Mouse (Mus musculus) adrenal gland, postnatal 4 days (tissue): ENCODE results near the gene Lrrc4b. TPM values are rescaled to one million over a fixed set of nuclear protein-coding genes. Genes with fewer than 3 reads are reported as not detected.

Source experiments
- DNase-seq, 2 experiments: peaks; one replicate each; pipeline ENCODE4 v3.0.0; 2021 to 2022; ENCODE audit warnings: low spot score in 2 of 2, mixed read lengths in 2 of 2
- total RNA-seq, 2 experiments: library from RNA; stranded (reverse); gene quantifications; 2 replicates each; pipeline ENCODE4 v1.2.3; 2021

The Lrrc4b gene
- total RNA-seq, 2 experiments from 2014 or later = 18.7 to 18.8 TPM

- DNase-seq = peak in 1 of 2 experiments; percentile 1
These were observed 34.2 kb downstream of the Lrrc4b start for GRCm38 (mm10) chr7:44463056-44463425.

GRCm38 (mm10) chr7:44463556-44464225 lies 34.9 kb downstream of the Lrrc4b start:
- DNase-seq = peak in 1 of 2 experiments; percentile 1

- DNase-seq = peak in 1 of 2 experiments; percentile 3
These were observed 35.7 kb downstream of the Lrrc4b start for GRCm38 (mm10) chr7:44464511-44464910.

- DNase-seq = peak in 1 of 2 experiments; percentile 2
These were observed 36.3 kb downstream of the Lrrc4b start, which contains the start of gene Aspdh for GRCm38 (mm10) chr7:44465111-44465510. Gene Aspdh (plus strand): TSS chr7:44465391.

GRCm38 (mm10) chr7:44466006-44466887 lies 37.4 kb downstream of the Lrrc4b start:
- no peak for DNase-seq

- no peak for DNase-seq
These were observed 38.1 kb downstream of the Lrrc4b start for GRCm38 (mm10) chr7:44466888-44467311.

- peak; percentile 69 to 87 for DNase-seq
These were observed 39.1 kb downstream of the Lrrc4b start, which contains the start of gene Josd2 for GRCm38 (mm10) chr7:44467811-44468411. Gene Josd2 (plus strand): TSS chr7:44467980.

- DNase-seq = peak in 1 of 2 experiments; percentile 1
These were observed 39.9 kb downstream of the Lrrc4b start for GRCm38 (mm10) chr7:44468644-44469285.

- peak in 1 of 2 experiments; percentile 2 for DNase-seq
These were observed 41.2 kb downstream of the Lrrc4b start for GRCm38 (mm10) chr7:44469677-44470675.

GRCm38 (mm10) chr7:44470696-44471612 lies 42.1 kb downstream of the Lrrc4b start:
- DNase-seq = no peak

GRCm38 (mm10) chr7:44471880-44472557 lies 43.2 kb downstream of the Lrrc4b start:
- no peak for DNase-seq

GRCm38 (mm10) chr7:44472558-44472885 lies 43.7 kb downstream of the Lrrc4b start:
- no peak for DNase-seq

- no peak for DNase-seq
These were observed 44.3 kb downstream of the Lrrc4b start for GRCm38 (mm10) chr7:44472961-44473646.

GRCm38 (mm10) chr7:44474419-44474818 lies 45.6 kb downstream of the Lrrc4b start:
- DNase-seq = no peak

GRCm38 (mm10) chr7:44475046-44475614 lies 46.3 kb downstream of the Lrrc4b start:
- no peak for DNase-seq

- no peak for DNase-seq
These were observed 54.1 kb downstream of the Lrrc4b start for GRCm38 (mm10) chr7:44482836-44483435.

GRCm38 (mm10) chr7:44484109-44484508 lies 55.3 kb downstream of the Lrrc4b start:
- no peak for DNase-seq
